Mouse (Mus musculus) forebrain, embryonic 15.5 days (tissue): ENCODE data around the gene Sh3d21. TPM values are rescaled to one million over a fixed set of nuclear protein-coding genes. Genes with fewer than 3 reads are reported as not detected.
"Not testable (repeated sequence)": the region's sequence is repeated elsewhere in the genome, so short reads cannot be mapped to it uniquely, and the experiment has no call there.

Experiments used
- ATAC-seq: fragments of 200-750 bp; cut with Nextera tagmentation; replicated peaks from 2 replicates; pipeline ENCODE4 v1.8.0; 2017; ENCODE audit warnings: mild to moderate bottlenecking, moderate TSS enrichment, moderate library complexity
- H3K27ac ChIP-seq: fragments of 300-500 bp; sonication (generic); replicated peaks from 2 replicates; pipeline ENCODE4 v1.5.1; 2015; ENCODE audit warnings: mild to moderate bottlenecking, inconsistent platforms
- H3K27me3 ChIP-seq: fragments of 300-500 bp; sonication (generic); 2 replicates; pipeline ENCODE4 v1.6.1; 2015; ENCODE audit warnings: inconsistent platforms
- H3K36me3 ChIP-seq: fragments of 300-500 bp; sonication (generic); 2 replicates; pipeline ENCODE4 v1.6.1; 2015; ENCODE audit warnings: mild to moderate bottlenecking, inconsistent platforms
- H3K4me1 ChIP-seq: fragments of 300-500 bp; sonication (generic); 2 replicates; pipeline ENCODE4 v1.6.1; 2015; ENCODE audit warnings: inconsistent platforms
- H3K4me2 ChIP-seq: fragments of 300-500 bp; sonication (generic); replicated peaks from 2 replicates; pipeline ENCODE4 v1.6.1; 2015; ENCODE audit warnings: mild to moderate bottlenecking, inconsistent platforms
- H3K4me3 ChIP-seq: fragments of 300-500 bp; sonication (generic); 2 replicates; pipeline ENCODE4 v1.5.1; 2015; ENCODE audit warnings: mild to moderate bottlenecking, inconsistent platforms
- H3K9ac ChIP-seq: fragments of 300-500 bp; sonication (generic); replicated peaks from 2 replicates; pipeline ENCODE4 v1.6.1; 2015; ENCODE audit warnings: mild to moderate bottlenecking, inconsistent platforms
- H3K9me3 ChIP-seq: fragments of 300-500 bp; sonication (generic); 2 replicates; pipeline ENCODE4 v1.6.1; 2016; ENCODE audit warnings: inconsistent platforms
- WGBS: fragments of 180-500 bp; shearing (Covaris S2); methylation state at CpG from one replicate; pipeline ENCODE4 v1.1.7; 2015; ENCODE audit warnings: mixed read lengths; 5-methylcytosine and 5-hydroxymethylcytosine counted together
- polyA plus RNA-seq: library from polyadenylated mRNA; unstranded; fragments of >200 nt; fragmentation: Nextera tagmentation; extraction: Ambion mirVana; gene quantifications from 2 replicates; pipeline ENCODE4 v1.2.1, GENCODE M21; 2015

Gene Sh3d21
- polyA plus RNA-seq, 1 experiment from 2014 or later, result 0.88 TPM

DNA sequence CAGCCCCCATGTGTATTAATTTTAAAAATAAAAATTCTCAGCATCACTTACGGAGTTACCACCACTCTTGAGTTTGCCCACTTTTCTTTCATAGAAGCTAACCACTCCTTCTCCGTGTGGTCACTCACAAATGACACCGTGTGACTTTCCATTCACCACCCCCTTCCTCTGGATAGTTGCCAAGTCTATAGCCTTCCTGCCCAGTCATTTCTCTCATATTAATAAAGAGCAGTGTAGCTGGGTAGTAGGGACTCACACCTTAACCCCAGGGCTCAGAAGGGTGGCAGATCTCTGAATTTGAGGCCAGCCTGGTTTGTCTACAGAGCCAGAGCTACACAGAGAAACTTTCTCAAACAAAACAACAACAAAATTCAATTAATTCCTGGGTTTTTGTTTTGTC is 34.2 kb upstream of the Sh3d21 start:
- 70% methylated on average over 3 of the region's 3 CpGs for WGBS
- H3K27ac ChIP-seq, result no peak overlapping the region

DNA sequence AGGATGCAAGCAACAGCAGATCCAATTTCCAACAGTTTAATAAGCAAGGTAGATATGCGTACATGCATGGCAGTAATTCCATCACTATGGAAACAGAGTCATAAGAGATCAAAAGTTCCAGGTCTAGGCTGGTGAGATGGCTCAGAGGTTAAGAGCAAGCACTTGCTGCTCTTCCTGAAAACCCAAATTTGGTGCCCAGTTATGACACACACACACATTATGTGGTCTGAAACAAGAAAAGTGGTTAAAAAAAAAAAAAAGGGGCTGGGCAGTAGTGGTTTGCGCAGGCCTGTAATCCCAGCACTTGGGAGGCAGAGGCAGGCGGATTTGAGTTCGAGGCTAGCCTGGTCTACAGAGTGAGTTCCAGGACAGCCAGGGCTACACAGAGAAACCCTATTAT is 31.6 kb upstream of the Sh3d21 start:
- H3K4me2 ChIP-seq, result no peak overlapping the region
- WGBS, result 98% methylated on average over 4 of the region's 4 CpGs
- H3K9ac ChIP-seq, result no peak overlapping the region
- ATAC-seq, result no peak
- H3K4me3 ChIP-seq, result no peak overlapping the region
- peaks cover 22% of the 10 kb centered on the region for H3K4me1 ChIP-seq
- peaks cover 25% of the 10 kb centered on the region for H3K36me3 ChIP-seq
- H3K9me3 ChIP-seq, result no peaks in the 10 kb centered on the region
- H3K27ac ChIP-seq, result no peak overlapping the region
- H3K27me3 ChIP-seq, result no peaks in the 10 kb centered on the region

More for the DNA sequence above, 34.2 kb upstream of the Sh3d21 start:
- Histone ChIP-seq H3K4me2 (no peak overlapping the region), H3K9me3 (no peaks in the 10 kb centered on the region), H3K9ac (no peak overlapping the region), H3K4me1 (peaks cover 37% of the 10 kb centered on the region), H3K27me3 (no peaks in the 10 kb centered on the region), H3K4me3 (no peak overlapping the region), H3K36me3 (peaks cover 16% of the 10 kb centered on the region)
- ATAC-seq, result no peak

DNA sequence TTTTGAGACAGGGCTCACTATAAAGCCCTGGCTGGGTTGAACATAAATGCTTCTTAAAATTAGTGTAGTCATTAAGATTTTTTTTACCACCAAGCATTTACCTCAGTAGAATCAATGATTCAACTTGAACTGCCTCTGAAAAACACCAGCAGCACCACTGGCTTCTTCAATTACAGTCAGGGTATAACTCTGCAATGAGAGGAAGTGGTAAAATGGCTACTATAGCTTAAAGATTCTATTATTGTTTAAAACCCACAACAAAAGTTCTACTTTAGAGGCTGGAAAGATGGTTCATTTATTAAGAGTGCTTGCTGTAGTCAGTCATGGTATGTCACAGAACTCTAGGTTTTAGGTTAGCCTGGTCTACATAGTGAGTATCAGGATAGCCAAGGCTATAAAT is 30.9 kb upstream of the Sh3d21 start:
- no peak for ATAC-seq
- Histone ChIP-seq H3K4me1 (peaks cover 15% of the 10 kb centered on the region; the same call in 1 of the 2 replicates), H3K27ac (no peak overlapping the region), H3K9me3 (no peaks in the 10 kb centered on the region), H3K27me3 (no peaks in the 10 kb centered on the region), H3K9ac (no peak overlapping the region), H3K36me3 (peaks cover 30% of the 10 kb centered on the region), H3K4me2 (no peak overlapping the region), H3K4me3 (no peak overlapping the region)

DNA sequence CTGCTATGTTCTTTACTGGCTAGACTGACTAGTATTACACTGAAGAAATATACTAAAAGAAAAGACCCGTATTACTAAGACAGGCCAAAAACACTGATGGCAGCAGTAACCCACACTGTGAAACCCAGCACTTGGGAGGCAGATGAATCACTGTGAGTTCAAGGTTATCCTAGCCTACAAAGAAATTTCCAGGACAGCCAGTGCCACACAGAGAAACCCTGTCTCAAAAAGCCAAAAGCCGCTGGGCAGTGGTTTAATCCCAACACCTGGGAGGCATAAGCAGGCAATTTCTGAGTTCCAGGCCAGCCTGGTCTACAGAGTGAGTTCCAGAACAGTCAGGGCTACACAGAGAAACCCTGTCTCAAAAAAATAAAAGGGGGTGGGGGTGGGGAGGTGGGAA is 27.3 kb upstream of the Sh3d21 start:
- Histone ChIP-seq H3K27ac (no peak overlapping the region), H3K4me1 (no peaks in the 10 kb centered on the region), H3K36me3 (peaks cover 37% of the 10 kb centered on the region), H3K9me3 (no peaks in the 10 kb centered on the region), H3K9ac (no peak overlapping the region), H3K4me2 (no peak overlapping the region), H3K27me3 (no peaks in the 10 kb centered on the region), H3K4me3 (no peak overlapping the region)
- ATAC-seq, result no peak
- 99% methylated on average over 2 of the region's 2 CpGs for WGBS

DNA sequence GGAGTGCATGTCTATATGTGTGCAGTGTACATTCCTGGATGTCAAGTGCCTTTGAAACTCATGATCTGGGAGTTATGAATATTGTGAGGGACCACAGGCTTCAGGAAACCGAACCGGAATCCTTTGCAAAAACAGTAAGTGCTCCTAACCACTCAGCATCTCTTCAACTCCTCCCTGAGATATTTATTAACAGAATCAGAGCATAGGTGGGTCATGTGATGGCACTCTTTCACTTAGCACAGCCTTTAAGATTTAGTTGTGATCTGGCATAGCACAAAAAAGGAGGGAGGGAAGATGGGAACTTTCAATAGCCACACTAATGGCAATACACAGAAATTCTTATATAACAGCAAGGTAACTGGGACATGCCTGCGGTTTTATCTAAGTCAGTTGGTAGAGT is 23.8 kb upstream of the Sh3d21 start:
- Histone ChIP-seq H3K36me3 (peaks cover 28% of the 10 kb centered on the region), H3K4me1 (no peaks in the 10 kb centered on the region), H3K4me2 (no peak overlapping the region), H3K9ac (no peak overlapping the region), H3K4me3 (no peak overlapping the region), H3K27me3 (no peaks in the 10 kb centered on the region), H3K9me3 (no peaks in the 10 kb centered on the region), H3K27ac (no peak overlapping the region)
- no peak for ATAC-seq
- WGBS, result 93% methylated on average over 3 of the region's 3 CpGs

DNA sequence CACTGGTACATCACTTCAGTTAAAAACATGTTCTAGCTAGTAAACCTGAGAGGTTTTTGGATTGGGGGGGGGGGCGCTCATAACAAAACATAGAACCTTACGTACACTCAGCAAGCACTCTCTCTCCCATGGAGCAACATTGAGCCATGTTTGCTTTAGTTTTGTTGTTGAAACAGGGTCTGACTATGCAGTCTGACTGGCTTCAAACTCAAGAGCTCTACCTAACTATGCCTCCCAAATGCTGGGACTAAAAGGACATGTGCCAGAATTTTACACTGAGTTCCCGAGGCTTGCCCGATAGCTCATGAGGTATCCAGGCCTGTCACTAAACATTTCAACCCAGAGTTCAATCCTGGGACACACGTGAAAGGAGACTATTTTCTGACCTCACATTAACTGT is 19.7 kb upstream of the Sh3d21 start:
- H3K9ac ChIP-seq, result no peak overlapping the region
- no peaks in the 10 kb centered on the region for H3K4me1 ChIP-seq
- 93% methylated on average over 5 of the region's 5 CpGs for WGBS
- peaks cover 32% of the 10 kb centered on the region for H3K36me3 ChIP-seq
- no peak overlapping the region for H3K4me2 ChIP-seq
- no peak overlapping the region for H3K4me3 ChIP-seq
- no peaks in the 10 kb centered on the region for H3K27me3 ChIP-seq
- ATAC-seq, result no peak
- H3K27ac ChIP-seq, result no peak overlapping the region
- no peaks in the 10 kb centered on the region for H3K9me3 ChIP-seq

DNA sequence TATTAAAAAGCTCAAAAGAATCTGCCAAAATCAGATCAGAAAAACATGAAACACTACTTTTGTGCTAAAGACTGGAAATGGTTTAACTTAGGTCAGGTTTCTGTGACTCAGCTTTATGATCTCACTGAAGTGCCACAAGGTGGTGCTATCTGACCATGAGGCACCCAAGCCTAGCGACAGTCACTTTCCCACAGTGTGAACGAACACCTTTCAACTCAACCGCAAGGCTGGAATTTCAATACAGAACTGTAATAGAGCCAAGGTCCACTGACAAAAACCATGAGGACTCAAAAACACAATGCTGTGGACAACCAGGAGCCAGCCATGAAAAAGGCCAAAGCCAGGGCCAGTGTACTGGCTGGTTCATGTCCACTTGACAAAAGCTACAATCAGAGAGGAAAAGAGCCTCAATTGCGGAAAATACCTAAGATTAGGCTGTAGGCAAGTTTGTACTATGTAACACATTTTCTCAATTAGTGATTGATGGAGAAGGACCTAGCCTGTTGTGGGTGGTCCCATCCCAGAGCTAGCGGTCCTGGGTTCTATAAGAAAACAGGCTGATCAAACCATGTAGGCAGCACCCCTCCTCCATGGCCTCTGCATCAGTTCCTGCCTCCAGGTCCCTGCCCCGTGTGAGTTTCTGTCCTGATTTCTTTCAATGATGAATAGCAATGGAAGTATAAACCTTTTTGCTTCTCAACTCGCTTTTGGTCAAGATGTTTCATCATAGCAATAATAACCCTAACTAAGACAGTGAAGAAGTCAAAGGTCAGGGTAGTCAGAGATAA is 18.1 kb upstream of the Sh3d21 start:
- H3K9me3 ChIP-seq, result no peaks in the 10 kb centered on the region
- ATAC-seq, result no peak
- H3K9ac ChIP-seq, result no peak overlapping the region
- peaks cover 45% of the 10 kb centered on the region for H3K36me3 ChIP-seq
- no peaks in the 10 kb centered on the region for H3K4me1 ChIP-seq
- no peak overlapping the region for H3K4me2 ChIP-seq
- H3K4me3 ChIP-seq, result no peak overlapping the region
- H3K27me3 ChIP-seq, result no peaks in the 10 kb centered on the region
- no peak overlapping the region for H3K27ac ChIP-seq
- WGBS, result 55% methylated on average over 7 of the region's 7 CpGs

DNA sequence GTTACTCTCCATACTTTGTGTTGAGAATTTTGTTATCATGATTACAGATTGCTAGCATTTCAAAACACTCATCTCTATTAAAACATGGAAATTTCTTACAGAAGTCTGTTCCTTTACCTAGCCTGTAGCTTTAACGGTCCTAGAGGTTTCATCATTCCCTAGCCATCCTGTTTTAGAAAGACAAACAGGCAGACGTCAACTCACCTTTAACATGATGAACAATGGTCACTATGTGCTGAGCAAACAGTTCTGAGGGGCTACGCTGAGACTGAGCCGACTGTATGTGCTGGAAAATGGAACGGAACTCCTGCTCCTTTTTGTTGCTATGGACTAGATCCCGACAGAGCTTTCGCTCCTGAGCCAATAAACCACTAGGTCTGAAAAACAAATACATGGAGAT is 12.7 kb upstream of the Sh3d21 start:
- 95% methylated on average over 7 of the region's 7 CpGs for WGBS
- not testable (repeated sequence) for H3K4me1 ChIP-seq, H3K27me3 ChIP-seq, H3K9me3 ChIP-seq, H3K9ac ChIP-seq, H3K4me2 ChIP-seq, ATAC-seq, H3K4me3 ChIP-seq, H3K27ac ChIP-seq
- H3K36me3 ChIP-seq, result peaks cover 77% of the 10 kb centered on the region

DNA sequence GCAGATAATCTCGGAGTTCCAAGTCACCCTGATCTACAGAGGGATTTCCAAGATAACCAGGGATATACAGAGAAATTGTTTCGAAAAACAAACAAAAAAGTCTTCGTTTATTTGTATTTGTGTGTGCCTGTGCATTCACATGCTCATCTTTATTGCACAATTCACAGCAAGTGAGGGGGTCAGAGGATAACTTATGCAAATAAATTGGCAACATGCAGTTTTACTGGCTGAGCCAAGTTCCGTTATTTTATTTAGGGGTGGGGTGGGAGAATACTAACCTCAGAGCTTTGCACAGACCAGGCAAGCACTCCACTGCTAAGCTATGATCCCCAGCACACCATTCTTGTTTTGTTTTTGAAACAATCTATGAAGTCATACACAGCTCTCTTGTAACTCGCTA is 10.5 kb upstream of the Sh3d21 start:
- Histone ChIP-seq H3K4me1 (no peaks in the 10 kb centered on the region), H3K4me2 (no peak overlapping the region), H3K27ac (no peak overlapping the region), H3K9ac (no peak overlapping the region), H3K36me3 (peaks cover 84% of the 10 kb centered on the region), H3K4me3 (no peak overlapping the region), H3K9me3 (no peaks in the 10 kb centered on the region), H3K27me3 (no peaks in the 10 kb centered on the region)
- no peak for ATAC-seq
- 91% methylated on average over 5 of the region's 5 CpGs for WGBS

DNA sequence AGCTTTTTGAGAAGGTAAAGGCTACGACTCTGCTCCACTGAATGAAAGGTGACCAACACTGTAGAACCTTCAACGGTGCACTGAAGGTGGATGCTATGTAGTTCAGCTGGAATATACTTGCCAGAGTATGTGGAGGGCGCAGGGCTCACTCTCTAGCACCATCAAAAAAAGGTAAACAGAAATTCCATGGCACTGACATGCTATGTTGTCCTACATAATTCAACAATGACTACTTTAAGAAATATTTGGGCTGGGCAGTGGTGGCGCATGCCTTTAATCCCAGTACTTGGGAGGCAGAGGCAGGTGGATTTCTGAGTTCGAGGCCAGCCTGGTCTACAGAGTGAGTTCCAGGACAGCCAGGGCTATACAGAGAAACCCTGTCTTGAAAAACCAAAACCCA is 7.4 kb upstream of the Sh3d21 start:
- H3K9me3 ChIP-seq, H3K27ac ChIP-seq, ATAC-seq, H3K4me1 ChIP-seq, H3K4me3 ChIP-seq, H3K9ac ChIP-seq, H3K27me3 ChIP-seq, H3K4me2 ChIP-seq: not testable (repeated sequence)
- H3K36me3 ChIP-seq, result peaks cover 80% of the 10 kb centered on the region
- WGBS, result 98% methylated on average over 5 of the region's 5 CpGs

DNA sequence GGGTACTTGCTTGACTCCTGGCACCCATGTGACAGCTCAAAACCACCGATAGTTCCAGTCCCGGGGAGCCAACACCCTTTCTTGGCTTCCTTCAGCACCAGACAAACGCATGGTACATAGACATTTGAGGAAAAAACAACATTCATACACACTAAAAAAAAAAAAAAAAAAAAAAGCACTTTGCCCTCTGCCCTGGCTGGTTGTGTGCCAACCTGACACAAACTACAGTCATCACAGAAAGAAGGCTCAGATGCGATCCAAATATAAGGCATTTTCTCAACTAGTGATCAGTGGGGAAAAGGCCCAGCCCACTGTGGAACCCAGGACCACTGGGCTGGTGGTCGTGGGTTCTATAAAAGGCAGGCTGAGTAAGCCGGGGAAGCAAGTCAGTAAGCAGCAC is 5.6 kb upstream of the Sh3d21 start:
- H3K4me2 ChIP-seq, result no peak overlapping the region
- H3K4me1 ChIP-seq, result no peaks in the 10 kb centered on the region
- no peaks in the 10 kb centered on the region for H3K27me3 ChIP-seq
- no peak for ATAC-seq
- H3K9ac ChIP-seq, result no peak overlapping the region
- no peaks in the 10 kb centered on the region for H3K9me3 ChIP-seq
- H3K36me3 ChIP-seq, result peaks cover 63% of the 10 kb centered on the region
- H3K4me3 ChIP-seq, result no peak overlapping the region
- WGBS, result 94% methylated on average over 6 of the region's 6 CpGs
- H3K27ac ChIP-seq, result no peak overlapping the region

DNA sequence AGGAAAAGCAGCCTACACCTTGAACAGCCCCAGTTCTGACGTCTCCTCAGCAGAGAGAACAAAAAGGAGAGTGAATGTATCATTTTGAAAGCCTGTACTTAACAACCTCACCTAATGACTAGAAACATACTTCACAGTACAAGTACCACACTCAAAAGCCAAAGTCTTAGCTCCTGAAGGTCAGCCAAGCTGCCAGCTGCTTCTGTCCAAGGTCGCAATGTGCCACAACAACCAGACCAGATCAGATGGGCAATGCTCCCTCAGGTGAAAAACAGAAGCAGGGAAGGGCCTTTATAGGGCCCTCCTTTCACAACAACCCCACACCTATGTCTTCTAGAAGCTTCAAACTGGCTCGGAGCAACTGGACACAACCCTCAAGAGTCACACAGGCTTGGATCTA is 2.8 kb upstream of the Sh3d21 start:
- Histone ChIP-seq H3K27me3 (no peaks in the 10 kb centered on the region), H3K4me3 (no peak overlapping the region), H3K9ac (no peak overlapping the region), H3K4me1 (peaks cover 13% of the 10 kb centered on the region), H3K27ac (no peak overlapping the region), H3K36me3 (peaks cover 37% of the 10 kb centered on the region), H3K9me3 (no peaks in the 10 kb centered on the region), H3K4me2 (no peak overlapping the region)
- 68% methylated on average over 3 of the region's 3 CpGs for WGBS
- no peak for ATAC-seq

DNA sequence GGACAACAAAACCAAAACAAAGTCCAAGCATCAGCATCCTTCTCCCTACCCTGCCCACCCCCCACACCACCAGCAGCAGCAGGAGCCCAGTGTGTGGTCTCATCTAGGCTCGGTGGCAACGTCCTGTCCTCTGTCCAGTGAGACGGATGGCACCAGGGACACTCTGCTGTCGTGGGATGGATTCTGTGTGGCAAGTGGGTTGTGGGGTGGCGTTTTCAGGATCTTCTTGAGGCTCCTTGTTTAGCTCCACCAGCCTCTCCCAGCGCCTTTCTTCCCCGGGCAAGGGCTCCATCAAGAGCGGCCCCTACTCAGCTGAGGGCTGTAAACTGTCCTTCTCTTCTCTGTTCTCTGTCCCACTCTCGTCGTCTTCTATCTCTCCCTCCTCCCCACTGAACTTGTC is 1.8 kb upstream of the Sh3d21 start:
- whole genome bisulfite sequencing, result 76% methylated on average over 10 of the region's 10 CpGs
- not testable (repeated sequence) for H3K9ac ChIP-seq, H3K4me3 ChIP-seq, H3K27ac ChIP-seq, H3K4me2 ChIP-seq, H3K27me3 ChIP-seq, H3K9me3 ChIP-seq, ATAC-seq
- Histone ChIP-seq H3K36me3 (peaks cover 29% of the 10 kb centered on the region), H3K4me1 (peaks cover 13% of the 10 kb centered on the region)
